Mouse (Mus musculus) kidney, adult 2 months (tissue): ENCODE data around the gene Kir3dl2.

Experiments used
- CTCF ChIP-seq: fragments of 200-500 bp; conservative IDR thresholded peaks from 2 replicates; pipeline ENCODE4 v1.5.1; 2011; ENCODE audit warnings: low read depth, mild to moderate bottlenecking, control low read depth, low read length, moderate library complexity, mixed read lengths; ENCODE audit not compliant: insufficient read depth, insufficient read length
- POLR2A ChIP-seq: fragments of 200-500 bp; IDR thresholded peaks from one replicate; pipeline ENCODE4 v1.6.1; 2011; ENCODE audit warnings: low read depth, low read length, control low read depth

- no peak for TF ChIP-seq CTCF
- no peak for TF ChIP-seq POLR2A
Measured at GRCm38 (mm10) chrX:136590897-136591257, 47.0 kb upstream of the Kir3dl2 start.
